Mouse (Mus musculus): ENCODE data around the gene Deup1. TPM values are rescaled to one million over a fixed set of nuclear protein-coding genes. Genes with fewer than 3 reads are reported as not detected.

Deup1 gene
- polyA plus RNA-seq, 1 experiment = not detected

DNA sequence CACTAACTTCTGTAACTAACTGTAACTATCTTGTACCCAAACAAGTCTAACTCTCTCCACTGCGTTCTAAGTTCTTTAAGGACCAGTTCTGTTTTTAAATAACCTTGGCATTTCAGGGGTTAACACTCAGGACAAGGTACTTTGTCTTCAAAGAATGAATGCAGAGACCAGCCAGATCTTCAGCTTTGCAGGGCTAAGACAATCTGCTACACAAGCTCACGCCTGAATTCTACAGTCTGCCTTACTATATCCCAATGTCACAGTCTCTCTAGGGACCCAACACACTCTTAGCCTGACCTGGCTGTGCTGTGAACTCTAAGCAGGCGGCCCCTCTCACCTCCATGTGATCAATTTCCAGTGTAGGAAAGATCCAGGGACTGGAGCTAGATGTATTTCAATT is 3.0 kb downstream of the Deup1 start:
- TF ChIP-seq POLR2AphosphoS2 (IDR thresholded peaks at IDR 0.05; ENCODE audit: insufficient read length, low read depth) (no peak), SRF (IDR thresholded peaks at IDR 0.05; ENCODE audit: control insufficient read depth, insufficient read length, low read depth) (no peak), TCF12 (IDR thresholded peaks at IDR 0.05; ENCODE audit: insufficient read depth, poor library complexity, severe bottlenecking) (no peak), REST (IDR thresholded peaks at IDR 0.05; ENCODE audit: insufficient read depth, insufficient read length) (no peak), E2F4 (IDR thresholded peaks at IDR 0.05; ENCODE audit: insufficient read depth) (no peak), POLR2A (IDR thresholded peaks at IDR 0.05; ENCODE audit: insufficient read length, low read depth) (no peak), MYOG (IDR thresholded peaks at IDR 0.05; ENCODE audit: control insufficient read depth in 1 of 3, insufficient read depth in 1 of 3, insufficient read length in 2 of 3, low read depth in 2 of 3) (no peak), MAX (IDR thresholded peaks at IDR 0.05; ENCODE audit: low read depth) (no peak), TCF3 (IDR thresholded peaks at IDR 0.05; ENCODE audit: insufficient read length, low read depth) (no peak), CEBPB (IDR thresholded peaks at IDR 0.05; ENCODE audit: insufficient read depth, poor library complexity, severe bottlenecking) (no peak), USF1 (IDR thresholded peaks at IDR 0.05; ENCODE audit: low read depth) (no peak), MYOD1 (IDR thresholded peaks at IDR 0.05; ENCODE audit: control insufficient read depth in 1 of 3, insufficient read length in 2 of 3, low read depth in 2 of 3) (no peak)
- Histone ChIP-seq H3ac (ENCODE audit: control insufficient read depth, insufficient read length) (no peak overlapping the region), H3K36me3 (ENCODE audit: control insufficient read depth, insufficient read depth) (no peaks in the 10 kb centered on the region), H3K27me3 (ENCODE audit: control insufficient read depth, insufficient read depth, insufficient read length) (no peaks in the 10 kb centered on the region), H3K79me2 (ENCODE audit: control insufficient read depth, insufficient read depth) (no peaks in the 10 kb centered on the region), H3K4me2 (ENCODE audit: low read depth) (no peak overlapping the region), H3K4me3 (no peak overlapping the region)

DNA sequence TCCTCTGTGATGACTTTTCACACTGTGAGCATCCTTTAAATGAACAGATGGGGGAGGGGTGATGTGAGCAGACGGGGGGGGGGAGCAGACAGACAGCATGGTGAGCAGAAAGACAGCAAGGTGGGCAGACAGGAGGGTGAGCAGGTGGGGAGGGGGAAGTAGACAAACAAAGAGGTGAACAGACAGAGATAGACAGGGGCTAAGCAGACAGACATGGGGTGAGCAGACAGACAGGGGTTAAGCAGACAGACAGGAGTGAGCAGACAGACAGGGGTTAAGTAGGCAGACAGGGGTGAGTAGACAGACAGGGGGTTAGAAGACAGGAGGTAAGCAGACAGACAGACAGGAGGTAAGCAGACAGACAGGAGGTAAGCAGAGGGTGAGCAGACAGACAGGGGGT is 8.0 kb downstream of the Deup1 start:
- TF ChIP-seq TCF3 (IDR thresholded peaks at IDR 0.05; ENCODE audit: insufficient read length, low read depth) = no peak
- no peak for TF ChIP-seq TCF12 (IDR thresholded peaks at IDR 0.05; ENCODE audit: insufficient read depth, poor library complexity, severe bottlenecking)
- no peak for TF ChIP-seq POLR2AphosphoS2 (IDR thresholded peaks at IDR 0.05; ENCODE audit: insufficient read length, low read depth)
- no peak for TF ChIP-seq SRF (IDR thresholded peaks at IDR 0.05; ENCODE audit: control insufficient read depth, insufficient read length, low read depth)
- no peak for TF ChIP-seq E2F4 (IDR thresholded peaks at IDR 0.05; ENCODE audit: insufficient read depth)
- TF ChIP-seq CEBPB (IDR thresholded peaks at IDR 0.05; ENCODE audit: insufficient read depth, poor library complexity, severe bottlenecking) = no peak
- no peak for TF ChIP-seq MYOD1 (IDR thresholded peaks at IDR 0.05; ENCODE audit: control insufficient read depth in 1 of 3, insufficient read length in 2 of 3, low read depth in 2 of 3)
- no peak for TF ChIP-seq REST (IDR thresholded peaks at IDR 0.05; ENCODE audit: insufficient read depth, insufficient read length)
- no peak for TF ChIP-seq POLR2A (IDR thresholded peaks at IDR 0.05; ENCODE audit: insufficient read length, low read depth)
- TF ChIP-seq USF1 (IDR thresholded peaks at IDR 0.05; ENCODE audit: low read depth) = no peak
- TF ChIP-seq MAX (IDR thresholded peaks at IDR 0.05; ENCODE audit: low read depth) = no peak
- Histone ChIP-seq H3K4me2 (ENCODE audit: low read depth) (no peak overlapping the region), H3K79me2 (ENCODE audit: control insufficient read depth, insufficient read depth) (no peaks in the 10 kb centered on the region), H3K4me3 (no peak overlapping the region), H3K36me3 (ENCODE audit: control insufficient read depth, insufficient read depth) (no peaks in the 10 kb centered on the region), H3ac (ENCODE audit: control insufficient read depth, insufficient read length) (no peak overlapping the region), H3K27me3 (ENCODE audit: control insufficient read depth, insufficient read depth, insufficient read length) (no peaks in the 10 kb centered on the region)

DNA sequence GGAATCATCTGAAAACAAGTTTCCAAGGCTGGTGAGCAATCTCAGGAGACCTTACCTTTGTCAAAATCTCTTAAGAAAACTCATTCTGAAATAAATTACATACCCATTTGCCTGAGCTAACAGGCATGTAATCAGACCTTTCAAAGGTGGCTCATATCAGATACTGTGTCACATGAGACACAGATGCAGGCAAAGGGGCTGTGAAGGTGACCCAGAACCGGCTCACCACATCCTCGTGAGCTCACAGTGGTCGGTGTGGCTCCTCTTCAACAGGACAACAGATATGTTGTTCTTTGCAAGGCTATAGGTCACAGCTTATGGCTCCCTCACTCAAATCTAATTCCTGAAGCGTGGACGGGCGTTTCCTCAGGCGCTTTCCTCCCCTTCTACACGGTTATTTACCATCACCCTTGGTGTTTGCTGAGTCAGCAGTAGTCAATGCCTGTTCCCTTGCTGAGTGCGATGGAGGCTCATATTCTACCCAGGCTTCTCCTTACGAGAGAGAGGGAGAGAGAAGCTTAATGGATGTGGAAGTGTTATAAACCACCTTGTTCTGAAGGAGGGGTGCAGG is 8.6 kb downstream of the Deup1 start:
- no peak overlapping the region for H3K4me3 ChIP-seq
- TF ChIP-seq TCF12 (IDR thresholded peaks at IDR 0.05; ENCODE audit: insufficient read depth, poor library complexity, severe bottlenecking) (no peak), POLR2AphosphoS2 (IDR thresholded peaks at IDR 0.05; ENCODE audit: insufficient read length, low read depth) (no peak), MYOD1 (IDR thresholded peaks at IDR 0.05; ENCODE audit: control insufficient read depth in 1 of 3, insufficient read length in 2 of 3, low read depth in 2 of 3) (no peak), SRF (IDR thresholded peaks at IDR 0.05; ENCODE audit: control insufficient read depth, insufficient read length, low read depth) (no peak), E2F4 (IDR thresholded peaks at IDR 0.05; ENCODE audit: insufficient read depth) (no peak), TCF3 (IDR thresholded peaks at IDR 0.05; ENCODE audit: insufficient read length, low read depth) (no peak), USF1 (IDR thresholded peaks at IDR 0.05; ENCODE audit: low read depth) (no peak), MYOG (IDR thresholded peaks at IDR 0.05; ENCODE audit: control insufficient read depth in 1 of 3, insufficient read depth in 1 of 3, insufficient read length in 2 of 3, low read depth in 2 of 3) (no peak), MAX (IDR thresholded peaks at IDR 0.05; ENCODE audit: low read depth) (no peak), REST (IDR thresholded peaks at IDR 0.05; ENCODE audit: insufficient read depth, insufficient read length) (no peak), POLR2A (IDR thresholded peaks at IDR 0.05; ENCODE audit: insufficient read length, low read depth) (no peak)
- no peaks in the 10 kb centered on the region for H3K79me2 ChIP-seq (ENCODE audit: control insufficient read depth, insufficient read depth)
- H3ac ChIP-seq (ENCODE audit: control insufficient read depth, insufficient read length) = no peak overlapping the region
- H3K36me3 ChIP-seq (ENCODE audit: control insufficient read depth, insufficient read depth) = no peaks in the 10 kb centered on the region
- no peak overlapping the region for H3K4me2 ChIP-seq (ENCODE audit: low read depth)
- no peaks in the 10 kb centered on the region for H3K27me3 ChIP-seq (ENCODE audit: control insufficient read depth, insufficient read depth, insufficient read length)

DNA sequence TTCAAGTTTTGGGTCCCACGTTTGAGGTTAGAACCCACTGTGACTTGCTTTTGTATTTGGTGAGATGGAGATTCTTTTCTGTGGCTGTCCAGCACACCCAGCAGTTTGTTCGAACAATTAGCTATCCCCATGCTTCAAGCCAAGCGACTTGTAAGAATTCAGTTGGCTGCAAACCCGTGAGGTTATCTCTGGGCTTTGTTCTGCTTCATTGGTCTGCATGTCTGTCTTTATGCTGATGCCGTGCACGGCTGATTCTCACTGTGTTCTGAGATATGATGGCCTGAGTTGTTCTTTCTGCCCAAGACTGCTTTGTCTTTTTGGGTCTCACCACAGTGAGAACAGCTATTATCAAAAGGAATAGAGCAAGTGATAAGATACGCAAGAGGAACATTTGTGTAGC is 10.7 kb downstream of the Deup1 start:
- no peaks in the 10 kb centered on the region for H3K79me2 ChIP-seq (ENCODE audit: control insufficient read depth, insufficient read depth)
- no peak overlapping the region for H3K4me3 ChIP-seq
- no peak overlapping the region for H3ac ChIP-seq (ENCODE audit: control insufficient read depth, insufficient read length)
- H3K4me2 ChIP-seq (ENCODE audit: low read depth) = no peak overlapping the region
- no peaks in the 10 kb centered on the region for H3K27me3 ChIP-seq (ENCODE audit: control insufficient read depth, insufficient read depth, insufficient read length)
- H3K36me3 ChIP-seq (ENCODE audit: control insufficient read depth, insufficient read depth) = no peaks in the 10 kb centered on the region
- TF ChIP-seq CEBPB (IDR thresholded peaks at IDR 0.05; ENCODE audit: insufficient read depth, poor library complexity, severe bottlenecking) (no peak), USF1 (IDR thresholded peaks at IDR 0.05; ENCODE audit: low read depth) (no peak), MYOD1 (IDR thresholded peaks at IDR 0.05; ENCODE audit: control insufficient read depth in 1 of 3, insufficient read length in 2 of 3, low read depth in 2 of 3) (no peak), TCF3 (IDR thresholded peaks at IDR 0.05; ENCODE audit: insufficient read length, low read depth) (no peak), REST (IDR thresholded peaks at IDR 0.05; ENCODE audit: insufficient read depth, insufficient read length) (no peak), POLR2A (IDR thresholded peaks at IDR 0.05; ENCODE audit: insufficient read length, low read depth) (no peak), POLR2AphosphoS2 (IDR thresholded peaks at IDR 0.05; ENCODE audit: insufficient read length, low read depth) (no peak), TCF12 (IDR thresholded peaks at IDR 0.05; ENCODE audit: insufficient read depth, poor library complexity, severe bottlenecking) (no peak), MYOG (IDR thresholded peaks at IDR 0.05; ENCODE audit: control insufficient read depth in 1 of 3, insufficient read depth in 1 of 3, insufficient read length in 2 of 3, low read depth in 2 of 3) (no peak), SRF (IDR thresholded peaks at IDR 0.05; ENCODE audit: control insufficient read depth, insufficient read length, low read depth) (no peak), E2F4 (IDR thresholded peaks at IDR 0.05; ENCODE audit: insufficient read depth) (no peak), MAX (IDR thresholded peaks at IDR 0.05; ENCODE audit: low read depth) (no peak)
